Mouse (Mus musculus) layer of hippocampus, adult 8-10 months (tissue): ENCODE measurements at regions not wholly inside any gene's neighbourhood (a gene's known extent, or its start where the extent isn't known, plus 50 kb on each side); places are given as distances from the start of the nearest gene placed in this dataset.
"Not testable (repeated sequence)": the region's sequence is repeated elsewhere in the genome, so short reads cannot be mapped to it uniquely, and the experiment has no call there.

Experiments
- DNase-seq, 2 experiments: peaks; one replicate each; pipeline ENCODE4 v3.0.0; 2022; ENCODE audit warnings: low spot score in 2 of 2

DNA sequence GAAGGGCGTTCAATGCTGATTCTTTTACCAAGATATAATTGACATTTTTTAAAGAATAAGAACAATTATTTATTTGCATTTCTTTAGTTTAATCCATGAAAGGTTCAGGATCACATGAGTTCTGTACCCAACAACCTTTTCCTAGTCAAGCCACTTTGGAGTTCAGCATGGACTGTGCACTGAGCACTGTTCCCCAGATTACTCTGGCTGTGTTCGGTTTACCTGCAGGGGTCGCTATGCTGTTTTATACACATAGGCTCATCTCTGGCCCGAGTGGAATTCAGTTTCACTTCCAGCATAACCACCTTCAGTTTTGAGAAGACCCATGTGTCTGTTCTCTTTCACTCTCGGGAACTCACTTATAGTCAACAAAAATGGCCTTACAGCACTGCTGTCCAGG is 93.5 kb upstream of the Smarcad1 start:
- DNase-seq: not testable (repeated sequence)

DNA sequence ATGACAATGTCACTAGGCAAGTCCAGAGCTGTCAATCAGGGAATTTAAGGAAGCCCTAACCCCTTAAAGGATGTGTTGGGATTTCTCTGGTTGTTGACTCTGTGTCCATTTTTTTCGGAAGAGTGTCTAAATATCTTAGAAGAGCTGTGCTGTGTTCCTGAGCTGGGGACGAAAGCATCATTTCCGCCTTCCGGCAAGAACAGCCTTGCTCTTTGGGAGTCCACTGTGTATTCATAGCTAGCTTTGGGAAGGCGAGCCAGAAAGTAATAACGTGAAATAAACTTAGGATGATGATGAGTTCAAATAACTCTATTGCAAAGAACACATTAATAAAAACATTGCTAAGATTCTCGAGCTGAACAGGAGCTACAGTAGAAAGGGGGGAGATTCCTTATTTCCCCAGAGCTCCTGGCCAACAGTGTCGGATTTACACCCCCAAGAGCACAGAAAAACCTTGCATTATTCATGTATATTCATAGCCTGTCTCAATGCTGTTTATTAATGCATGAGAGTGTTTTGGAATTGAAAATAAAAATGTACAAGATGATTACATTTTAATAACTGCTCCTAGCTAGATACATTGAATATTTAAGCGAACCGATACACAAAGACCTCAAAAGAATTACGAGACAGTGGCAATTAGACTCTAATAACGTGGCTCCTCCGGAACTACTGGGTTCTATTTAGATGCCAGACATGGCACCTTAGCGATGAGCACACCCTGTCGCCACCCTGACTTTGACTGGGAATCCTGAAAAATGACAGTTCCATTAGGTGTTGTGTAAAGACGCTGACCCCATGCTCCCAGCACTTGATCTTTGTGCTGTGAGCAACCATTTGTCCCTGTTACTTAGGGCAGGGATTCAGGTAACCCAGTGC is 80.5 kb upstream of the Smarcad1 start:
- no peak for DNase-seq

DNA sequence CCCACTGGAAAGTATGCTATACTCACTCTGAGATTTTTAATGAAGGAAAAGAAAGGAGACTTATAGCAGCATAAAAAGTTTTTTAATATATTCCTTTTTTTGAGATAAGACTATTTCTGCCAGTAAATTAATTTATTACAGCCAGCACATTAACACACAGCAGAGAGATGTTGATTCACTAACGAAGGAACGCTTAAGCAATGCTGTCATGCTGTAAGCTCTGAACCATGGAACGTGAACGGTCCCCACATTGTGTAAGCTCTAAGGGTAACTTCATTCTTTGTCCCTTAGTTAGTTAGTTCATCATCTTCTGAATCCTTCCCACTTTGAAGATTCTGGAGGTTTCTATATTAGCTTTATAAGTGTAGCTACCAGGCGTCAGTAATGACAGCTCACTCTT is 79.8 kb upstream of the Smarcad1 start:
- DNase-seq: no peak

DNA sequence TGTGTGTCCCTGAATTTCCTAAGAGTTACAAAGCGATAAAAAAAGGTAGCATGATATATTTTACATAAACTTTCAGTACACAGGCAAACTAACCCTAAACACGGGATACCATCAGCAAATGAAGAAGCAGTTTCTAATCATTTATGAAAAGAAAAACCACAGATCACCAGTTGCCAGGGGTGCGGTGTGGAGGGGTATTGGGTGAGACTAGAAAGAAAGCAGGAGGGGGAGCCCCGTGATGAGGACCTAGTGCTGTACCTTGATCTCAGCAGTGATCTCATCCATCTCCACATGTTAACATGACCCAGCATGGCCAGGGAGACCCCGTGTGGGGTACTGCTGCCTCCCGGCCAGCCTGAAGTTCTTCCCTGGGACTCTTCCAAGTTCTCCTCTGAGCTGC is 77.7 kb upstream of the Smarcad1 start:
- DNase-seq: no peak

DNA sequence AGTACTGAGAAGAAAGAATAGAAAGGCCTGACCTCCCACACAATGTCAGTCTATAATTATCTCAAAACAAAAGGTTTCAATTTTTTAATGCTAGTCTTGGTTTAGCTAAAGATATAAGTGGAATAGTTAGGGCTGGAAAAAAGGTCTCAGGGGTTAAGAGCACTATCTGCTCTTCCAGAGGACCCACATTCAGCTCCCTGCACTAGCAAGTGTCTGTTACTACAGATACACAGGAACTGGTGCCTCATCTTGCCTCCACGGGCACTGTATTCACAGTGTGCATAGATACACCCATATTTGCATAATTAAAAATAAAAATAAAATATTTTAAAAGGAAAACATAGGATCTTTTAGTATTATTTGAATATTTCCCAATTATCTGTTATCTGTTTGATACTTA is 77.2 kb upstream of the Smarcad1 start:
- DNase-seq: no peak

DNA sequence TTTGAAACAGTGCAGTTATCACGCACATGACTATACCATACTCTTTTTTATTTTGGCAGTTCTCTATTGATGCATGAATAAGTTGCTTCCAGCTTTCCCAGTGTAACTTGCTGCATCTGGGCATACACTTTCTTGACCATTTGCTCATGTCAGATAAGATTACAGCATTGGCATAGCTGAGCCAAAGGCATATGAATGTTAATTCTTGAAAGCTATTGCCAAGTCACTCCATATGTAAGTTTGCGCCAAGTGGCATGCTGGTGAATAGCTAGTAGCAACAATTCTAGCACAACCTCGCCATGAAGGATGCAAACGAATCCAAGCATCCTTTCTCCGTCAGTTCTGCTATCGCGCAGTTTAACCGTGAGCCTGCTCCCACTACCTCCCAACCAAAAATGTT is 72.2 kb upstream of the Smarcad1 start:
- DNase-seq: no peak

DNA sequence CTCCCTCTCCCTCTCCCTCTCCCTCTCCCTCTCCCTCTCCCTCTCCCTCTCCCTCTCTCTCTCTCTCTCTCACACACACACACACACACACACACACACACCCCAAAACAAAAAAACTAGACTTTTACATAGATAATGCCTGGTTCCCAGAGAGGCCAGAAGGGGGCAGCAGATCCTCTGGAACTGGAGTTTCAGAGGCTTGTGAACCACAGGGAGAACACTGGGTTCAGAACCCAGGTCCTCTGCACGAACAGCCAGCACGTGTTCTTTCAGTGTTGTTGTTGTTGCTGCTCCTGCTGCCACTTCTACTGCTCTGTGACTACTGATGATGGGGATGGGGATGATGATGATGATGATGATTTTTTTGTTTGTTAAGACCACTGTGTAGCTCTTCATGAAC is 68.4 kb upstream of the Smarcad1 start:
- DNase-seq: peak in 1 of 2 experiments; percentile 4

DNA sequence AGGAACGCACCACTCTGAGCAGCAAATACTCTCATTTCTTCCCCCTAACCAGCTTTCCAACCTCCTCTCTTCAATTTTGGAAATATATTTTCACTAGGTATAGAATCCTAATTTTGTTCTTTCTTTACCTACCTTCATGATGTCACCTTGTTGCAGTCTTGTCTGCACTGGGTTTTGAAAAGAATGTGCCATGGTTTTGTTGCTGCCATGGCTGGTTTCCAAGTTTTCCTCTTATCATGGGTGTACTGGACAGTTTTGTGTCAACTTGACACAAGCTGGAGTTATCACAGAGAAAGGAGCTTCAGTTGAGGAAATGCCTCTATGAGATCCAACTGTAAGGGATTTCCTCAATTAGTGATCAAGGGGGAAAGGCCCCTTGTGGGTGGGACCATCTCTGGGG is 67.9 kb upstream of the Smarcad1 start:
- not testable (repeated sequence) for DNase-seq

DNA sequence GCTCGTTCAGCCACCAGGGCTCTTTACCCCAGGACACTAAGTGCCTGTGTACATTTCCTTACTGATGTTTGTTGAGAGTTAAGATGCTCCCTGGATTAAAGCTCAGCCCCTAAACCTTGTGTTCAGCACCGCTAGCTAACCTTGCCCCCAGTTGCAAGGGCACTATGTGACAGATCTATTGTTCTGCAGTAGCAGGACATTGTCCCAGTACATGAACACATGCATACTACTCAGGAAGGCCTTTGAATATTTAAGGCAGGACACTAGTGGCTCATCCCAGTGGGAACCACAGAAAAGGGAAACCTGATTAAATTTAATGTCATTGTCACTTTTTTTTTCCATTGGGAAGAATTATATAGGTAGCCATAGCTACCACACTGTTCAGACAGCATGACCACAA is 60.3 kb upstream of the Smarcad1 start:
- no peak for DNase-seq
